Mouse (Mus musculus) hindbrain, embryonic 16.5 days (tissue): ENCODE results near the gene Hepacam. TPM values are rescaled to one million over a fixed set of nuclear protein-coding genes. Genes with fewer than 3 reads are reported as not detected.
A peak's percentile ranks its signal among the peaks of the same experiment; 100 is the strongest.

ENCODE experiments used
- ATAC-seq: fragments of 200-750 bp; cut with Nextera tagmentation; 2 replicates; pipeline ENCODE4 v1.8.0; 2017; ENCODE audit warnings: moderate TSS enrichment, moderate library complexity
- H3K27ac ChIP-seq: fragments of 300-500 bp; sonication (generic); 2 replicates; pipeline ENCODE4 v1.5.1; 2014; ENCODE audit warnings: low read depth, mild to moderate bottlenecking, control low read depth, low read length, moderate library complexity
- H3K27me3 ChIP-seq: fragments of 300-500 bp; sonication (generic); replicated peaks from 2 replicates; pipeline ENCODE4 v1.6.1; 2014; ENCODE audit warnings: low read length; ENCODE audit not compliant: control insufficient read depth, insufficient read depth
- H3K36me3 ChIP-seq: fragments of 300-500 bp; sonication (generic); 2 replicates; pipeline ENCODE4 v1.6.1; 2014; ENCODE audit warnings: mild to moderate bottlenecking, low read length, moderate library complexity, mixed read lengths; ENCODE audit not compliant: control insufficient read depth, insufficient read depth
- H3K4me1 ChIP-seq: fragments of 300-500 bp; sonication (generic); 2 replicates; pipeline ENCODE4 v1.6.1; 2014; ENCODE audit warnings: low read depth, low read length; ENCODE audit not compliant: control insufficient read depth, insufficient read depth
- H3K4me2 ChIP-seq: fragments of 300-500 bp; sonication (generic); 2 replicates; pipeline ENCODE4 v1.6.1; 2014; ENCODE audit warnings: mild to moderate bottlenecking, low read length, control low read depth, moderate library complexity
- H3K4me3 ChIP-seq: fragments of 300-500 bp; sonication (generic); 2 replicates; pipeline ENCODE4 v1.5.1; 2014; ENCODE audit warnings: mild to moderate bottlenecking, low read length, control low read depth, moderate library complexity
- H3K9ac ChIP-seq: fragments of 300-500 bp; sonication (generic); 2 replicates; pipeline ENCODE4 v1.6.1; 2014; ENCODE audit warnings: low read depth, mild to moderate bottlenecking, control low read depth, low read length, moderate library complexity
- H3K9me3 ChIP-seq: fragments of 300-500 bp; sonication (generic); 2 replicates; pipeline ENCODE4 v1.6.1; 2014; ENCODE audit warnings: mild to moderate bottlenecking, low read length, moderate library complexity; ENCODE audit not compliant: control insufficient read depth
- WGBS: fragments of 180-500 bp; shearing (Covaris S2); extraction: QIAGEN DNeasy Blood & Tissue Kit; methylation state at CpG from one replicate; pipeline ENCODE4 v1.1.7; 2014; 5-methylcytosine and 5-hydroxymethylcytosine counted together
- polyA plus RNA-seq: library from polyadenylated mRNA; unstranded; fragments of >200 nt; fragmentation: Nextera tagmentation; extraction: Ambion mirVana; gene quantifications from 2 replicates; pipeline ENCODE4 v1.2.1, GENCODE M21; 2015

Hepacam gene
- polyA plus RNA-seq, 1 experiment from 2014 or later, result 46.2 TPM

DNA sequence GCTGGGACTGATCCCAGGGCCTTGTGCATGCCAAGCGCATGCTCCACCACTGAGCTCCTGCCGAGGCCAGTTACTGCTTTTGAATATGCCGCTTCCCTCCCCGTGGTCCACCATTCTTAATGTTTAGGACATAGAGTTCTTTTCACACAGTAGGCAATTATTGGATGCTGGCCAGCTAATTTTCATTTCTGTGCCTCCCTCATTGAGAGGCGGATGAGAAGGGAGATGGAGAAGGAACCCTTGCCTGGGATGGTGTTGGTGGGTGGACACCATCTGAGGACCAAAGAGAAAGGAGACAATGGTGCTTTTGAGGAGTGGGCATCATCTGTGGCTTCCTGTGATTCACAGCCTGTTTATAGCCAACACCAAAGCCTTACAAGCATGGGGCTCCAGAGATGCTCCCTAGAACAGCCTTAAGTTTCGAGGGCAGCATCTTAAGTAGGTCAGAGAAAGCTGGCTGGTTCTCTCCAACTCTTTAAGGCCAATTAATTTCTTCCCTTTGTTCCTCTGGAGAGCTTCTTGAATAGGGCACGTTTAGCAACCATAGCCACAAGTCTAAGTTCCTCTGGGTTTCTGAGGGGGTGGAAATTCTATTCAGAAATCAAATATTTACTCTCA is 8.3 kb upstream of the Hepacam start:
- H3K4me3 ChIP-seq, result no peak overlapping the region
- H3K9me3 ChIP-seq, result no peaks in the 10 kb centered on the region
- H3K4me2 ChIP-seq, result no peak overlapping the region
- H3K27ac ChIP-seq, result peak overlapping the region; percentile 81
- WGBS, result 27% methylated on average over 7 of the region's 7 CpGs
- no peaks in the 10 kb centered on the region for H3K36me3 ChIP-seq
- H3K9ac ChIP-seq, result no peak overlapping the region
- peak; percentile 89 for ATAC-seq
- H3K4me1 ChIP-seq, result peaks cover 4% of the 10 kb centered on the region; the same call in 1 of the 2 replicates
- H3K27me3 ChIP-seq, result no peaks in the 10 kb centered on the region

DNA sequence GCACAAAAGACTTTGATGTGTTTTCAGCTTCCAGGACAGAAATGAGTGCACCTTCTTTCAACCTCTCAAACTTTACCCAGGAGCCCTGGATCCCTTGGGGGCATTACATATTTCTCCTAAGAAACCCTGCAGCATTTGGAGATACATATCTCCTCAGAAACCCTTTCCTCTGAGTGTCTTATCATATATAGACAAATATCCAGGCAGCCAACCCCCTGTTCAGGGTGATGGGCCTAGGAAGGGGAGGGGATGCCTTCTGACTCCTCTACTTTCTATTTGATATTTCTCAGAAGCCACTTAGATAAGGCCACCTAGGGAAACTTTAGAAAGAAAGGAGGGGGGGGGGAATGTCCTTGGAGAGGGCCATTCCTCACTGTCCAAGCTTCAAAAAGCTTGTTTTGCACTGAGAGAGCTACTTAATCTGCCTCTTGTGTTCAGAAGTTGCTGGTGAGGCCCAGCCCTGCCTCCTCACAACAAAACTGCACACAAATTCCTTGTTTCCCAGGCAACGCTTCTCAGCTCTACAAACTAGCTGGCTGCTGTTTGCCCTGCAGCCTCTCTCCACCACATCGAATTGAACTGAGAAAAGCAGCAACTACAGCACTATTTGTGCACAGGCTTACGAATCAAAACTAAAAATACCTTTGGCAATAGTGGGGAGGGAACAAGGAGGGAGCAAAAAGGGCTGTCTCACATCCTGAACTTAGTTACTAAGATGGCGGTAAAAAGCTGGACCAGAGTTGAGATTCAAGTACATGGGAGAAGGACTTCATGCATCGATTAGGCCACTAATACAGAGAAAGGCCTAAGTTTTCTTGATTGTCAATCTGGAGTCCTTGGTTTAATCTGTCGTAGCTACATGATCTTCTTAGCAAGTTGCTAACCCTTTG is 7.6 kb upstream of the Hepacam start:
- no peaks in the 10 kb centered on the region for H3K9me3 ChIP-seq

DNA sequence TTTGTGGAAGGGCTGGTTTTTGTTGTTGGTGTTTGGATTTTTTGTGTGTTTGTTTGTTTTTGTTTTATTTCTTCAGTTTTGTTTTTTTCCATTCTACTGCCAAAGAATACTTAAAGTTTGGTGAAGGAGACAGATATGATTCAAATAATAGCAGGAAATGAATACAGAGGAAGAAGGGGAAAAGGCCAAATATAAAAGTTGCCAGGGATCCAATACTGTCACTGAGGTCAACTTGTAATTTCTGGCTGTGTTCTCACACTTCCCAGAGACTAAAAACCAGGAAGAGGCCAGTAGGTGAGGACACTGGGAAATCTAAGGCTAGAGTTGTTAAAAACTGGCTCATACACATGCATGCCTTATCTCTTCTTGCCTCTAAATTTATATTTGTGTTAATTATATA is 5.1 kb upstream of the Hepacam start:
- no peaks in the 10 kb centered on the region for H3K36me3 ChIP-seq
- no peak overlapping the region for H3K4me3 ChIP-seq
- H3K4me1 ChIP-seq, result peaks cover 4% of the 10 kb centered on the region; the same call in 1 of the 2 replicates
- H3K9ac ChIP-seq, result no peak overlapping the region
- ATAC-seq, result no peak
- no peak overlapping the region for H3K27ac ChIP-seq
- H3K4me2 ChIP-seq, result no peak overlapping the region
- no peaks in the 10 kb centered on the region for H3K9me3 ChIP-seq
- no peaks in the 10 kb centered on the region for H3K27me3 ChIP-seq

More for the DNA sequence above, 7.6 kb upstream of the Hepacam start:
- peak overlapping the region; percentile 81 for H3K27ac ChIP-seq
- no peaks in the 10 kb centered on the region for H3K36me3 ChIP-seq
- H3K4me1 ChIP-seq, result peaks cover 4% of the 10 kb centered on the region; the same call in 1 of the 2 replicates
- no peak overlapping the region; the same call in 1 of the 2 replicates for H3K4me2 ChIP-seq
- 17% methylated on average over 6 of the region's 6 CpGs for WGBS
- H3K9ac ChIP-seq, result no peak overlapping the region
- H3K4me3 ChIP-seq, result no peak overlapping the region
- peak; percentile 84 for ATAC-seq
- no peaks in the 10 kb centered on the region for H3K27me3 ChIP-seq

DNA sequence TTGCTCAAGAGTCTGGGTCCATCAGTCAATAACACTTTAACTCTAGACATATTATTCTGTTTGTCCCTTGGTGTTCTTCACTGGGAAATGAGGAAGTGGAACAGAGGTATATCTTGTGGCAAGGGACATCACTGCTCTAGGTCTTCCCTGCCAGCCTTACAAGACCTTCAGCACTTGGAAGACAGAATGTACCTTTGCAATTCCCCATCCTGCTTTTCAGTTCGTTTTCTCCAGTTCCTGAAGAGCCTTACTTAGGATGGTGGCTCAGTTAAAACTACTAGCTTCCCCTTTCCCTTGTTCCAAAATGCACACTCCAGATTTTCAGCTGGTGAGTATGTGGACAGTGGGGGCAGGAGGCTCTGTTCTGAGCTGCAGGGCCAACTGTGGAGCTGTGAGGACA is 4.3 kb upstream of the Hepacam start:
- no peaks in the 10 kb centered on the region for H3K27me3 ChIP-seq
- H3K4me1 ChIP-seq, result peaks cover 4% of the 10 kb centered on the region; the same call in 1 of the 2 replicates
- H3K4me3 ChIP-seq, result no peak overlapping the region
- H3K4me2 ChIP-seq, result no peak overlapping the region
- no peak for ATAC-seq
- no peaks in the 10 kb centered on the region for H3K9me3 ChIP-seq
- 62% methylated on average over 1 of the region's 1 CpGs for WGBS
- H3K27ac ChIP-seq, result no peak overlapping the region
- H3K36me3 ChIP-seq, result no peaks in the 10 kb centered on the region
- no peak overlapping the region for H3K9ac ChIP-seq

DNA sequence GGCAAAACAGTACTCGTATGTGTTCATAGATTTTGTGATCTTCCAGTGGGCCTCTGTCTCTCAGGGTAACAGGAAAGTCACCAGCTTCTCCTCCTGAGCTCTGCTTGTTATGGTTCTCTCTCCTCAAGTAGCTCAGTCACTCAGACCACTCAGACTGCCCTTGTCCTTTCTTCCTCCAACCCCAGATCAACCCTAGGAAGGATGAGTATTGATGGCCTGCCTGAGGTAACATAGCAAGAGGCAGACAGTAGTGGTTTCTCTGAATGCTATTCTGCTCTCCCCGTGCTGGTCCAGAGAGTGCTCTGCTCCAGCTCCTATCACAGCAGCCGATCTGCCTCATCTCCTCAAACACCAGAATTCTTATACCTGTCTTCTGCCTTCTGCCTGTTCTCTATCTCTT is 3.6 kb upstream of the Hepacam start:
- ATAC-seq, result no peak
- Histone ChIP-seq H3K4me1 (peaks cover 4% of the 10 kb centered on the region; the same call in 1 of the 2 replicates), H3K4me3 (no peak overlapping the region), H3K27me3 (no peaks in the 10 kb centered on the region), H3K4me2 (no peak overlapping the region), H3K27ac (no peak overlapping the region), H3K9me3 (no peaks in the 10 kb centered on the region), H3K36me3 (no peaks in the 10 kb centered on the region), H3K9ac (no peak overlapping the region)
- WGBS, result 80% methylated on average over 3 of the region's 3 CpGs

DNA sequence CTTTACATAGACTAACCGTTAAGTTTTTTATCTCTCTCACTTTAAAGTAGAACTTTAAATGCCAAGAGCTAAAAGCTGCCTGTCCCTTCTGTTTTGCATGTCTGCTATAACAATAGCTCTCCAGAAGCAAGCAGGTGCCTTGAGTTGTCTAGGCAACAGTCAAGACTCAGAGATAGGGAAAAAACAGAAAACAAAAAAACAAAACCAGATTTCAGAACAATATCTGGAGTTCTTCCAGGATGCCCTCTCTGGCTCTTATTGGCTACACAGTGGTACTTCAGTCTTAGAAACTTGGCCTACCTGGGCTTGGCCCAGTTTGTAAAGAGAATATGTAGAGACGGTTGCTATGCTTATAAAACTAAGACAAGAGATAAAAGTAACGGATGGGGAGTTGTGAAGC is 2.8 kb upstream of the Hepacam start:
- 56% methylated on average over 3 of the region's 3 CpGs for WGBS
- Histone ChIP-seq H3K27ac (no peak overlapping the region), H3K4me3 (no peak overlapping the region), H3K9ac (no peak overlapping the region), H3K27me3 (no peaks in the 10 kb centered on the region), H3K9me3 (no peaks in the 10 kb centered on the region), H3K4me1 (peaks cover 2% of the 10 kb centered on the region; the same call in 1 of the 2 replicates), H3K4me2 (no peak overlapping the region), H3K36me3 (no peaks in the 10 kb centered on the region)
- no peak for ATAC-seq

DNA sequence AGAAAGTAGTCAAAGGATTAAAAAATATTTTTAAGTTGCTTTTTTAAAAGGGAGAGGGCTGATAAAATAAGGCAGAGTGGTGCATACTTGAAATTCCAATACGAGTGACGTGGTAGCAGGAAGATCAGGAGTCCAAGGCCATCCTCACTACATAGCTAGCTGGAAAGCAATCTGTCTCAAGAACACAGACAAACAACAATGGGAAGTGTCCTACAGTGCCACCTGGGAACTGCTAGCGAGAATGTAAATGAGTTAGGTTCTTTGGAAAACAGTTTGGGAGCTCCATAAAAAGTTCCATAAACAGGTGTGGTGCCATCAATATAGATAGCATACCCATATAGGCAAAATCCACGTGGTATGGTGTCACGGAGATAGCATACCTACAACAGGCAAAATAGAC is 1.4 kb upstream of the Hepacam start:
- H3K4me2 ChIP-seq, result no peak overlapping the region
- no peak for ATAC-seq
- H3K27me3 ChIP-seq, result no peaks in the 10 kb centered on the region
- no peak overlapping the region for H3K9ac ChIP-seq
- H3K36me3 ChIP-seq, result no peaks in the 10 kb centered on the region
- WGBS, result 77% methylated on average over 5 of the region's 5 CpGs
- H3K4me3 ChIP-seq, result no peak overlapping the region
- H3K27ac ChIP-seq, result no peak overlapping the region
- no peaks in the 10 kb centered on the region for H3K4me1 ChIP-seq
- H3K9me3 ChIP-seq, result no peaks in the 10 kb centered on the region

DNA sequence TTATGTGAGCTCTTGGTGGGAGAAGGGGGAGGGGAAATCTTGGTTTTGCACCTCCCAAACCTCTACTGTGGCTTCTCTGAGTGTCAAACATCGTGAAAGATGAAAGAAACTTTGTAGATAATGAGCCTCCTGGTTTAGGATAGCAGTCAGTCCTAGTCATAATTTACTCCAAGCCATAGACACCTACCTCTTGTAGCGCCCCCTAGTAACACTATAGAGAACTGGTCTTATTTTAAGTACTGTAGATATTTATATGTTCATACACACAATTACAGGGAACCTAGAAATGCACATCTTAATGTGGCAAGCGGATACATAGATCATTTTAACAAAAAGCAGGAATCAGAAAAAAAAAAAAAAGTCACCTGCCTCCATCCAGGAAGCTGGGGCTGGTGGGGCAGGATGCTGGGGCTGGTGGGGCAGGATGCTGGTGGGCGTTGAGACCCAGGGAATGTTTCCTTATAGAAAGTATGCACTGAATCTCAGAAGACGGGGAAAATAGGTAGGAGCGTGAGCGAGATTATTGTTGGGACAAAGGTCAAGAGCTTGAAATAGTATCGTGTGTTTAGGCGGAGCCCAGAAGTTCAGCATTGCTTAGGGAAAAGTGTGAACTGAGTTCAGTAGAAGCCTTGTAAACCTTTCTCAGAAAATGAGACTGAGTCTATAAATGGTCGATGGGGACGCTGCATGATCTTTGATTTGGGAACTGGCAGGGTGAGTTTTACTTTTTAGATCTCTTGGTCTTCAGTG is 1.1 kb downstream of the Hepacam start:
- 83% methylated on average over 11 of the region's 11 CpGs for WGBS
- Histone ChIP-seq H3K36me3 (no peaks in the 10 kb centered on the region), H3K4me2 (peak overlapping the region; percentile 9), H3K27me3 (no peaks in the 10 kb centered on the region), H3K9me3 (no peaks in the 10 kb centered on the region), H3K4me3 (peak overlapping the region; percentile 31), H3K4me1 (no peaks in the 10 kb centered on the region), H3K9ac (peak overlapping the region; percentile 24; the same call in 1 of the 2 replicates), H3K27ac (peak overlapping the region; percentile 80)
- ATAC-seq, result no peak

DNA sequence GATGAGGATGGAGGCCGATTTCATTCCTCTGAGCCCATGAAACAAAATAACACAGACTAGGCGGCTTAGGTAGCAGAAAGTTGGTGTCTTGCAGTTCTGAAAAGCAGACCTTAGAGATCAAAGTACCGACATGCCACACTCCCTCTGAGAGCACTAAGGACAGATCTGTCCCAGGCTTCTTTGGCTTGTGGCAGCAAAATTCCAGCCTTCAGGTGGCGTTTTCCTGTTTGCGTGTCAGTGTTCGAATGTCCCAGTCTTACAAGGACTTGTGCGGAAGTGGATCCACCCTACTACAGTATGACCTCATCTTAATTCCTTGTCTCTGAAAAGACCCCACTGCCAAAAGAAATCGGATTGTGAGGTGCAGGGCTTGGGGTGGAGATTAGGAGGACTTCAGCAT is 1.7 kb downstream of the Hepacam start:
- Histone ChIP-seq H3K4me1 (no peaks in the 10 kb centered on the region), H3K4me2 (peak overlapping the region; percentile 9), H3K36me3 (no peaks in the 10 kb centered on the region), H3K9ac (peak overlapping the region; percentile 24; the same call in 1 of the 2 replicates), H3K9me3 (no peaks in the 10 kb centered on the region), H3K4me3 (peak overlapping the region; percentile 31), H3K27ac (peak overlapping the region; percentile 42), H3K27me3 (no peaks in the 10 kb centered on the region)
- ATAC-seq, result no peak
- 74% methylated on average over 8 of the region's 8 CpGs for WGBS
